Mouse (Mus musculus): ENCODE measurements around the gene Csf3.
"Not testable (repeated sequence)": the region's sequence is repeated elsewhere in the genome, so short reads cannot be mapped to it uniquely, and the experiment has no call there.

Csf3 gene

DNA sequence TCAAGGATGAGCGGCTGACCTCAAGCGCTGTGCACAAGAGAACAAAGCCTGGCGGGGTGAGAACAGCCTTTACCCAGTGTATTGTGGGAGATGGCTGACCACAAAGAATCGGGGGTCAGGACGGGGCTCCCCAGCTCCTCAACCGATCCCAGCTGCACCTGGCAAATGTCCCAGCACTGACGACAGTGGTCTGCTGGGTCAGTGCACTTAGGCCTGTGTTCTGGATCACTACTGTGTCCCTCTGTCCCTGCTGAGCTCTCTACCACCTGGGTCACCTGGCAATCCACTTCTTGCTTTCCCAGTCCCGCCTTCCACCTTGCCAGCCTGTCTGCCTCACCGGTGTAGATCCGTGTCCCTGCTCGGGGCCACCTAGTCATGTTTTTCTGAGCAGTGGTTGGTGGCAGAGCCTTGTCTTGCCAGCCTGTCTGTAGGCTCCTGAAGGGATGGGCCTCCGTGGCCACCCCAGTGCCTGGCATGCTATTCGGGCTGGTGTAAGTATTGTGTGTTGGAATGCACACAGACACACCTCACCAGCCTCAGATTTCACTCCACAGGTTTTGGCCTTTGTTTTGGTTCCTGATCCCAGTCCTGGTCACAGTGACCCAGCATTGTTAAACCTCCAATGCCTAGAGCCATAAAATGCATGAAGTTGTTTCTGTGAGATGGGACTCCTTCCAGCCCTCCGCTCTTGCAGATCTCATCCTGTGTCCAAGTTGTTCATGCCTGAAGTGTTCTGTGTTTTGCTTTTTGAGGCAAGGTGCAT lies 4.4 kb upstream of the Csf3 start:
- DNase-seq (ENCODE audit: low read depth, low spot score), result no peak

DNA sequence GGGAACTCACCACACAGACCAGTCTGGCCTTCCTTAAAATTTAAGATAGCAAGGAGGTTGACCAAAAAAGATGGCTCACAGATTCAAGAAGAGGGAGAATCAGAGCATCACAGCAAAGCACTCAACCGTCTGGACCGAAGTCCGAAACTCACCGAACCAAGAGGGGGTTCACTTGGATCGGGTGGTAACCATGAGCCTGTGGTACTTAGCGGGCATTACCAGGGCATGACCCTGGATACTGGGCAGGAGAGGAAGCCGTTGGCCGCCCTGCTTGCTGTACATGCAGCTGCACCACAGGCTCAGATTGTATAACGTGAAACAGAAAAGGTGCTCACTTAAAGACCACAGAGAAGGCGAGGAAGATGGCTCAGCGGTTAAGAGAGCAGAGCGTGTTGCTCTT lies 3.8 kb upstream of the Csf3 start:
- DNase-seq (ENCODE audit: low read depth, low spot score), result no peak

- no peak for DNase-seq (ENCODE audit: low read depth, low spot score)
Observed at GRCm38 (mm10) chr11:98698849-98699640, 2.0 kb upstream of the Csf3 start.

- no peak for DNase-seq (ENCODE audit: low read depth, low spot score)
Observed at GRCm38 (mm10) chr11:98699911-98700310, 1.2 kb upstream of the Csf3 start.

DNA sequence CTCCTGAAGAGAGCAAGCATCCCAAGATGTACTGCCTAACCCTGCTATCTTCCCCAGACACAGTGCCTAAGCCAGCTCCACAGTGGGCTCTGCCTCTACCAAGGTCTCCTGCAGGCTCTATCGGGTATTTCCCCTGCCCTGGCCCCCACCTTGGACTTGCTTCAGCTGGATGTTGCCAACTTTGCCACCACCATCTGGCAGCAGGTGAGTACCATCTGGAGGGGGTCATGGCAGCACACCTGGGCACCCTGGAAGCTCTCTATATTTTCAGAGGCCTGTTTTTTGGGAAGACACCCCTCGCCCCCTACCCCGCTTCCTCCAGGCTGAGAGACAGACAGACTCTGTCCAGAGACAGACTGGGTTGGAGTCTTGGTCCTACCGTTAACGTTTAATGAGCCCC lies 1.3 kb downstream of the Csf3 start:
- DNase-seq (ENCODE audit: low read depth, low spot score), result no peak

DNA sequence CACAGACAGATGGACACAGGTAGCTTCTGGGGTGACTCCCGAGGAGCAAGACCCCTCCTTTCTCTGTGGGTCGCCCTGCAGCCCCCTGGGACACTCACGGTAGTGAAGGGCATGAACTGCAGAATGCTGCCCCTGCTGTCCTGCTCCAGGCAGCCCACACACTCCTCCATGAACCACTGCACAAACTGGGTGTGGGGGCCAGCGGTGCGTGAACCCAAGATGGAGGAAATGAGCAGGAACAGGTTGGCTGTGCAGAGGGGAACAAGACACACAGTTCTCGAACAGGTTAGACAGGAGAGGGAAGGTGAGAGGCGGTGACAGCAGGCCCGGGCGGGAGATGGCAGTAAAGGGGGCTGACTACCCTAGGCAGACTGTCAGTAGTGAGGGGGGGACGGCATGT lies 4.0 kb downstream of the Csf3 start:
- no peak for DNase-seq (ENCODE audit: low read depth, low spot score)

GRCm38 (mm10) chr11:98707401-98708281 lies 6.6 kb downstream of the Csf3 start:
- DNase-seq (ENCODE audit: low read depth, low spot score), result no peak

DNA sequence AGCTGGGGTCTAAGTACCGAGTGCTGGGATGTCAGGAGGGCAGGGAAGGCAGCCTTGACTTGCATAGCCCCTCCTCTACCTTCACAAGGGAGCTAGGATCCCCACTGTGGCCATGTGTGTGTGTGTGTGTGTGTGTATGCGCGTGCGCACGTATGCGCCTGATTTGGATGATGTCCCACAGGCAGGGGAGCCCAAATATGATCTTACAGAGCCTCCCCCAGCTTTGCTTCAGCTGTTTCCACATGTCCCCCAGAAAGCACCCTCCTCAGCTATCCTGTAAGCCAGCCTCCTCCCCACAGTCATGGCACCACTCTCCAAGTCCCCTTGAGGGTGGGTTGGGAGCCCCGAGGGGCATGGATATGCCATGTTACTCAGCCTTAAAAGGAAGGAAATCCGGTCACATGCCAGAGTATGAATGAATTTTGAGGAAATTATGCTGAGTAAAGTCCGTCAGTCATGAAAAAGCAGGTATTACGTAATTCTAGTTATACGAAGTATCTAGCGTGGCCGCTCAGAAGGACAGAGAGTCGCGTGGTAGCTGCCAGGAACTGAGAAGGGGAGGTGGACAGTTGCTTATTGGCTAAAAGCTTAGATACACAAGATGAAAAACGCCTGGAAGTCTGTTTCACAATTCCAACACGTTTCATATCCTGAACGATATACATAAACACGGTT lies 7.4 kb downstream of the Csf3 start:
- no peak for DNase-seq (ENCODE audit: low read depth, low spot score)

GRCm38 (mm10) chr11:98709001-98709741 lies 8.1 kb downstream of the Csf3 start:
- peak; percentile 24 for DNase-seq (ENCODE audit: low read depth, low spot score)

- DNase-seq (ENCODE audit: low read depth, low spot score), result no peak
Observed at GRCm38 (mm10) chr11:98710416-98711045, 9.5 kb downstream of the Csf3 start.

DNA sequence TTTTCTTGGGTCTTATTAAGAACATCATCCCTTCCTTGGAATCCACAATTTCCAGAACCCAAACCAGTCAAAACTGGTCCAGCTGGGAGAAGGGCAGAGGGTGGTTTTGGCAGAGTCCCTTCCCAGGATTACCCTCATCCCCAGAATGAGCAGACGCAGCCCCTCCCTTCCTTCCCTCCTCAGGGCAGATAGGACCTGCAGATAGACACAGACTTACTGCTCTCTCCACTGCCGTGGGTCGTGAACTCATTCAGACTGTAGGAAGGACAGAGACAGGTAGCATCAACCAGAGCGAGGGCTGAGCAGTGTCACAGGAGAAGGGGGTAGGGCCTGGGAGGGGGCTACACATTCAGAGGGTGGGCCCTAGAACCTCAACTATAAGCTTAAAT lies 10.0 kb downstream of the Csf3 start:
- DNase-seq (ENCODE audit: low read depth, low spot score), result no peak

DNA sequence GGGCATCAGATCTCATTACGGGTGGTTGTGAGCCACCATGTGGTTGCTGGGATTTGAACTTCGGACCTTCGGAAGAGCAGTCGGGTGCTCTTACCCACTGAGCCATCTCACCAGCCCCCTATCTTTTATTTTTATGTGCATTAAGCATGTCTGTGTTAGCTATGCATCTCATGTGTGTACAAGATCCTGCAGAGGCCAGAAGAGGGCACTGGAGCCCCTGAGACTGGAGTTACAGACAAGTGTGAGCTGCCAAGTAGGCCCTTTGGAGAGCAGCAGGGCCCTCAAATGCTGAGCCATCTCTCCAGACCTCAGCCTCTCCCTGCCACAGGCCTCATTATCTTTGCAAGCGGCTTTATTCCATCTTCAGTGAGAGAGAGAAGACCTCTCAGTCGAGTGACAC lies 10.9 kb downstream of the Csf3 start:
- not testable (repeated sequence) for DNase-seq (ENCODE audit: low read depth, low spot score)

GRCm38 (mm10) chr11:98713703-98714102 lies 12.6 kb downstream of the Csf3 start:
- DNase-seq (ENCODE audit: low read depth, low spot score), result no peak

- no peak for DNase-seq (ENCODE audit: low read depth, low spot score)
Observed at GRCm38 (mm10) chr11:98715946-98716345, 14.9 kb downstream of the Csf3 start.

DNA sequence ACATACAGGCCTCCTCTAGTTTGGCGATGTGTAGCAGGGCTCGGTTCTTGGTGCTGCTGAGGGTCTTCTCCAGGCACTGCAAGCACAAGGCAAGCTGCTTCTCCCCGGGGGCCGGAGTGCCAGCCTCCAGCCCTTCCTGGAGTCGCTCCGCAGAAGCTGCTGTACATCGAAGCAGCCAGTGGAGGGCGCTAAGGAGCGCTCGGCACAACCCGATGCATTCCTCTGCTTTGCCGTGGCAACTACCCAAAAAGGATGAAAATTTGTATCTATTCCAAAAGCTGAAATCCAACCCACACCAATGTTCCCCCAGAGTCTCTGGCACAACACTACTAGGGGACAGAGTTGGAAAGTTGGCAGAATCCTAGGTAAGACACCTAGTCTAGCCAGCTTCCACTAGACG lies 16.8 kb downstream of the Csf3 start:
- DNase-seq (ENCODE audit: low read depth, low spot score), result peak; percentile 78

DNA sequence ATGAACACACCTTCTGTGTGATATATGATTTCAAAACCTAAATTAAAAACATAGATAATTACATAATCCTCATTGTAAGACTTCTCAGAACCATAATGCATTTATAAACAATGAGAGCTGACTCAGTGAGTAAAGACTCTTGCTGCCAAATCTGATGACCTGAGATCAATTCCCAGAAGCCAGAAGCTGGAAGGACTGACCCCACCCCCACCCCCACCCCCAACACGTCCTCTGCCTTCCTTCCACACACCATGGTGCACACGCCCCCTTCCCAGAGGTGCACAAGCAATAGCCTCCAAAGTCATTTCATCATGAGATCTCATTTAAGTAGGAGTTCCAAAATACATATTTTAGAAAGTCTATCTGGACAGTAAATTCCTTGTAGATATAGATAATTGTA lies 19.7 kb downstream of the Csf3 start:
- no peak for DNase-seq (ENCODE audit: low read depth, low spot score)

DNA sequence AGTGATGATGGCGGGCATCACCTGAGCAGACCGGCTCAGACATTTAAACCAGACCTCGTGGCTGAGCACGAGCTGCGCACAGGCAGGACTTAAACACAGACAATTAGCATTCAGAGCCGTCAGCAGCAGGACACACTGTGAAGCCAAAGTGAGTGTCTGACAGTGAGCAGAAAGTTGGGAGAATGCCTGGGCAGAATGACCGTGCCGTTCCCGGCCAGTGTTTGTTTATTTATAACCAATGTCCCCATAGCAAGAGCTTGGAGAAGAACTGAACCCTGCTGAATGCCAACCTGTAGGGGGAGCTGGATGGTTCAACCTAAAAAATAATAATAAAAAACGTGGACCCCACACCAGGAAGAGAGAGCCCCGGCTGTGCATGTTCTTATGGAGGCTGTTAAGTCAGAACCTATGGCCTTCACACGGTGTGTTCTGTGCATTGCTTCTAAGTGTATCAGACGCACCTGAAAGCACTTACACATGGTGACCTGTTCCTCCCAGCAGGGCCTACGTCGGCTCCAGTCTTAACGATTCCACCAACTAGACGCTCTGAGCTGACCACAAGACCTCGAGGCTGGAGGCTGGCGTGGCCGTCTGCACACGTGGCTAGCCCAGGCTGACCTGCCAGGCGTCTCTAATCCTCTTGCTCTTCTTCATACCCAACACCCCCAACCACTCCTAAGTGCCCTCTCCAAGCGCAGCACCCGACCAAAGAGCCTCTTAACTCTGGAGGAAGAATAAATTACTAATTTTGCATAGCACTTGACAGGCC lies 20.6 kb downstream of the Csf3 start:
- no peak for DNase-seq (ENCODE audit: low read depth, low spot score)

DNA sequence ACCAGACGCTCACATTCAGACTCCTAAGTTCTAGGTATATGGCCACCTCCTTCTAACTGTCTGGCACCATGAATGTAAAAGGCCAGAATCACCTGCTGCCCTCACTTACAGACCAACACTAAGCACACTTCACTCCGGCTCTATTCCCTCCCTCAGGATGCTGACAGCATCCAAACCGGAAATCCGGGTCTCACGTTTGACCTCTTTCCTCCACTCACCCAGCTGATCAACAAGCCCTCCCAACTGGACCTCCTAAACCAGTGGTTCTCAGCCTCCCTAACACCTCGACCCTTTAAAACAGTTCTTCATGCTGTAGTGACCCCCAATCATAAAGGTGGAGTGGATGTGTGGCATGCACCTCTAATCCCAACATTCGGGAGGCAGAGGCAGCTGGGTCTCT lies 22.0 kb downstream of the Csf3 start:
- DNase-seq (ENCODE audit: low read depth, low spot score), result no peak

- DNase-seq (ENCODE audit: low read depth, low spot score), result no peak
Observed at GRCm38 (mm10) chr11:98725926-98726506, 25.0 kb downstream of the Csf3 start.
